Mouse (Mus musculus): ENCODE data around the gene Zbtb45. TPM values are rescaled to one million over a fixed set of nuclear protein-coding genes. Genes with fewer than 3 reads are reported as not detected.

Gene Zbtb45
- total and polyA plus RNA-seq, 3 experiments: 16.8 to 36.3 TPM; not detected in 1

GRCm38 (mm10) chr7:12985724-12986123 is 24.1 kb downstream of the Zbtb45 start:
- no peak for DNase-seq (ENCODE audit: low read depth, low spot score)
- Histone ChIP-seq H3K27me3 (ENCODE audit: control insufficient read depth in 1 of 2, insufficient read depth in 2 of 2, low read length in 2 of 2) (no peaks in the 10 kb centered on the region), H3K9me3 (replicated peaks; ENCODE audit: insufficient read depth, low read length) (no peaks in the 10 kb centered on the region), H3K79me2 (ENCODE audit: control insufficient read depth, insufficient read depth, low read length, poor library complexity) (no peaks in the 10 kb centered on the region), H3K36me3 (ENCODE audit: control insufficient read depth in 1 of 2, insufficient read depth in 2 of 2, low read length in 2 of 2) (peaks cover 0 to 2% of the 10 kb centered on the region in 2 experiments; a peak in 2 of 4 replicates), H3K27ac (ENCODE audit: control insufficient read depth, low read depth, low read length) (no peak overlapping the region), H3K4me3 (ENCODE audit: control insufficient read depth in 1 of 2, insufficient read depth in 1 of 2, low read depth in 2 of 2, low read length in 2 of 2) (no peak overlapping the region), H3K9ac (ENCODE audit: control insufficient read depth, low read depth, low read length, poor library complexity, severe bottlenecking) (no peak overlapping the region), H3K4me1 (ENCODE audit: control insufficient read depth in 1 of 2, insufficient read depth in 2 of 2, low read length in 2 of 2) (peaks cover 2 to 8% of the 10 kb centered on the region in 2 experiments; a peak in 3 of 4 replicates)
- TF ChIP-seq RAD21 (IDR thresholded peaks at IDR 0.05; ENCODE audit: low read depth, low read length): no peak
- TF ChIP-seq CTCF (IDR thresholded peaks at IDR 0.05 in 2 of 3, conservative IDR thresholded peaks at IDR 0.05 in 1 of 3; ENCODE audit: control insufficient read depth in 1 of 3, insufficient read depth in 1 of 3, low read depth in 2 of 3, low read length in 3 of 3, poor library complexity in 1 of 3, severe bottlenecking in 1 of 3): no peak
- no peak for TF ChIP-seq ELF1 (IDR thresholded peaks at IDR 0.05; ENCODE audit: low read depth, low read length)
- TF ChIP-seq SIN3A (IDR thresholded peaks at IDR 0.05; ENCODE audit: low read length): no peak

- no peak overlapping the region for H3K27ac ChIP-seq (ENCODE audit: control insufficient read depth, low read depth, low read length)
- peaks cover 0 to 11% of the 10 kb centered on the region in 2 experiments; a peak in 2 of 4 replicates for H3K36me3 ChIP-seq (ENCODE audit: control insufficient read depth in 1 of 2, insufficient read depth in 2 of 2, low read length in 2 of 2)
Observed at GRCm38 (mm10) chr7:12980291-12980690, 29.5 kb downstream of the Zbtb45 start.

GRCm38 (mm10) chr7:12979776-12980175 is 30.1 kb downstream of the Zbtb45 start:
- Histone ChIP-seq H3K4me1 (ENCODE audit: control insufficient read depth in 1 of 2, insufficient read depth in 2 of 2, low read length in 2 of 2) (peaks cover 0 to 15% of the 10 kb centered on the region in 2 experiments; a peak in 2 of 4 replicates), H3K9ac (ENCODE audit: control insufficient read depth, low read depth, low read length, poor library complexity, severe bottlenecking) (no peak overlapping the region), H3K27ac (ENCODE audit: control insufficient read depth, low read depth, low read length) (no peak overlapping the region), H3K9me3 (replicated peaks; ENCODE audit: insufficient read depth, low read length) (no peaks in the 10 kb centered on the region), H3K79me2 (ENCODE audit: control insufficient read depth, insufficient read depth, low read length, poor library complexity) (no peaks in the 10 kb centered on the region; the same call in none of the 2 replicates), H3K27me3 (ENCODE audit: control insufficient read depth in 1 of 2, insufficient read depth in 2 of 2, low read length in 2 of 2) (no peaks in the 10 kb centered on the region), H3K36me3 (ENCODE audit: control insufficient read depth in 1 of 2, insufficient read depth in 2 of 2, low read length in 2 of 2) (peaks cover 0 to 11% of the 10 kb centered on the region in 2 experiments; a peak in 2 of 4 replicates), H3K4me3 (ENCODE audit: control insufficient read depth in 1 of 2, insufficient read depth in 1 of 2, low read depth in 2 of 2, low read length in 2 of 2) (no peak overlapping the region)
- DNase-seq (ENCODE audit: low read depth, low spot score): no peak
- TF ChIP-seq NRF1 (IDR thresholded peaks at IDR 0.05; ENCODE audit: insufficient read depth, low read depth, low read length, poor library complexity, severe bottlenecking): no peak
- no peak for TF ChIP-seq ZC3H11A (IDR thresholded peaks at IDR 0.05; ENCODE audit: low read depth, low read length)
- no peak for TF ChIP-seq UBTF (IDR thresholded peaks at IDR 0.05; ENCODE audit: borderline replicate concordance, insufficient read depth, low read depth, low read length)
- TF ChIP-seq ETS1 (IDR thresholded peaks at IDR 0.05; ENCODE audit: low read depth, low read length): no peak

More at GRCm38 (mm10) chr7:12980291-12980690, 29.5 kb downstream of the Zbtb45 start:
- Histone ChIP-seq H3K4me3 (ENCODE audit: control insufficient read depth in 1 of 2, insufficient read depth in 1 of 2, low read depth in 2 of 2, low read length in 2 of 2) (no peak overlapping the region), H3K79me2 (ENCODE audit: control insufficient read depth, insufficient read depth, low read length, poor library complexity) (no peaks in the 10 kb centered on the region; the same call in none of the 2 replicates), H3K27me3 (ENCODE audit: control insufficient read depth in 1 of 2, insufficient read depth in 2 of 2, low read length in 2 of 2) (no peaks in the 10 kb centered on the region), H3K9ac (ENCODE audit: control insufficient read depth, low read depth, low read length, poor library complexity, severe bottlenecking) (no peak overlapping the region), H3K9me3 (replicated peaks; ENCODE audit: insufficient read depth, low read length) (no peaks in the 10 kb centered on the region), H3K4me1 (ENCODE audit: control insufficient read depth in 1 of 2, insufficient read depth in 2 of 2, low read length in 2 of 2) (peaks cover 0 to 15% of the 10 kb centered on the region in 2 experiments; a peak in 2 of 4 replicates)
- DNase-seq (ENCODE audit: low read depth, low spot score): no peak
- TF ChIP-seq ETS1 (IDR thresholded peaks at IDR 0.05; ENCODE audit: low read depth, low read length) (no peak), MEF2A (IDR thresholded peaks at IDR 0.05; ENCODE audit: extremely low read depth, insufficient replicate concordance, low read depth, low read length, poor library complexity, severe bottlenecking) (no peak), BHLHE40 (IDR thresholded peaks at IDR 0.05; ENCODE audit: borderline replicate concordance, low read depth, low read length) (no peak), NELFE (IDR thresholded peaks at IDR 0.05; ENCODE audit: low read depth, low read length) (no peak), E2F4 (IDR thresholded peaks at IDR 0.05; ENCODE audit: borderline replicate concordance, low read depth, low read length) (no peak), ZNF384 (IDR thresholded peaks at IDR 0.05; ENCODE audit: low read depth, low read length) (no peak), CHD2 (IDR thresholded peaks at IDR 0.05; ENCODE audit: low read length) (no peak), GATA1 (IDR thresholded peaks at IDR 0.05; ENCODE audit: low read depth, low read length) (no peak), TCF12 (IDR thresholded peaks at IDR 0.05; ENCODE audit: low read depth, low read length) (no peak), MAX (IDR thresholded peaks at IDR 0.05; ENCODE audit: low read length) (no peak), RAD21 (IDR thresholded peaks at IDR 0.05; ENCODE audit: low read depth, low read length) (no peak), EP300 (IDR thresholded peaks at IDR 0.05; ENCODE audit: low read depth in 1 of 2, low read length in 2 of 2) (no peak), CHD1 (IDR thresholded peaks at IDR 0.05; ENCODE audit: low read depth, low read length) (no peak)
